Mouse (Mus musculus) bone marrow macrophage, adult 2 months (primary cell): ENCODE measurements around the gene Csrnp1.

Experiments
- CTCF ChIP-seq: IDR thresholded peaks from 2 replicates; pipeline ENCODE4 v1.5.1; 2012; ENCODE audit warnings: low read depth, mild to moderate bottlenecking, low read length, moderate library complexity
- POLR2A ChIP-seq: IDR thresholded peaks from 2 replicates; pipeline ENCODE4 v1.6.1; 2012; ENCODE audit warnings: mild to moderate bottlenecking, low read depth, low read length, borderline replicate concordance

DNA sequence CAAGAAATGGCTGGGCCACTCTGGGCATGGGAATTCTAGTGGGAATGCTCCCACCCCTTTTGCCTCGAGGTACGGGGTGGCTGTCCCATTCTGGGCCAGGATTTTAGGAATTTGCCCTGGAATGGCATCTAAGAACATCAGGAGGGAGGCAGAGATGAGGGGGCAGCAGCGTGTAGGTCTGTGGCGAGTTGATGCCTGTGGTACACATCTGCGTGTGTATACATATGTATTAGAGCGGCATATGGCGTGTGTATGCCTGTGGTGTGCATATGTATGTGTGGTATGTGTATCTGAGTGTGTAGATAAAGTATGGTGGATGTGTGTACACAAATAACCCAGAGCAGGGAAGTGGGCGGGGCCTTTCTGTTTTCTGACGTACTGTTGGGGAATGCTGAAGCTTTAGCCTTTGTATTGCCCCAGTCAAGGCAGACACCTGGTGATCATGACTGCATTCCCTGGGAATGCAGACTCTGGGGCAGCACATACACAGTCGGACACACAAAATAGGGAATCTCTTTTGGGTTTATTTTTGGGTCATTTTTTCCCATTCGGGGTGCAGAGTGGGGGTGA is 28.9 kb upstream of the Csrnp1 start:
- TF ChIP-seq CTCF: no peak
- TF ChIP-seq POLR2A: no peak
